Mouse (Mus musculus) forebrain, embryonic 10.5 days (tissue): ENCODE data around the gene Cldn20. TPM values are rescaled to one million over a fixed set of nuclear protein-coding genes. Genes with fewer than 3 reads are reported as not detected.
A peak's percentile ranks its signal among the peaks of the same experiment; 100 is the strongest.

Experiments
- DNase-seq: peaks from one replicate; pipeline ENCODE4 v3.0.0-alpha.2; 2017; ENCODE audit warnings: low spot score; ENCODE audit errors: extremely low spot score
- H3K27ac ChIP-seq: fragments of 300-500 bp; sonication (generic); 2 replicates; pipeline ENCODE4 v1.5.1; 2016; ENCODE audit warnings: mild to moderate bottlenecking
- H3K27me3 ChIP-seq: fragments of 300-500 bp; sonication (generic); 2 replicates; pipeline ENCODE4 v1.6.1; 2016; ENCODE audit warnings: mild to moderate bottlenecking; ENCODE audit not compliant: poor library complexity, severe bottlenecking
- H3K36me3 ChIP-seq: fragments of 300-500 bp; sonication (generic); replicated peaks from 2 replicates; pipeline ENCODE4 v1.6.1; 2016; ENCODE audit warnings: mild to moderate bottlenecking, moderate library complexity
- H3K4me1 ChIP-seq: fragments of 300-500 bp; sonication (generic); 2 replicates; pipeline ENCODE4 v1.6.1; 2016
- H3K4me3 ChIP-seq: fragments of 300-500 bp; sonication (generic); 2 replicates; pipeline ENCODE4 v1.5.1; 2016; ENCODE audit warnings: mild to moderate bottlenecking, moderate library complexity
- H3K9me3 ChIP-seq: fragments of 300-500 bp; sonication (generic); 2 replicates; pipeline ENCODE4 v1.6.1; 2016; ENCODE audit warnings: mild to moderate bottlenecking, moderate library complexity
- WGBS: fragments of 180-500 bp; shearing (Covaris S2); methylation state at CpG from one replicate; pipeline ENCODE4 v1.1.7; 2016; 5-methylcytosine and 5-hydroxymethylcytosine counted together
- polyA plus RNA-seq: library from polyadenylated mRNA; unstranded; fragments of >200 nt; fragmentation: Nextera tagmentation; extraction: Ambion mirVana; gene quantifications from 2 replicates; pipeline ENCODE4 v1.2.1, GENCODE M21; 2016

The Cldn20 gene
- not detected in 2 replicates for polyA plus RNA-seq

DNA sequence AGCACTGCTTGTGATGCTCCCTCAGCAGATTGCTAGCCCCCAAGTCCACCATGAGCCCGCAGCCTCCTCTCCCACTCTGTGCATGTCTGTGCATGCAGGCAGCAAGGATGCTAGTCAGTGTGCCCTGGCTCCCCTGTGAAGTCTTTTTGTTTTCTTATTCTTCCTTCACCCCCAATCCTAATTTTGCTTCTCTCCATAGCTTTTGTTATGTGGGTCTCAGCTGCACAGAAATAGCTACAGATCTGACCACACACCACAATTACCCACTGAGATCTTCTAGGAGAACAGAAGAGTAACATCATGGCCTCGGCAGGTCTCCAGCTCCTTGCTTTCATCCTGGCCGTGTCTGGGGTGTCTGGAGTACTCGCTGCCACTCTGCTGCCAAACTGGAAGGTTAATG is at the start of gene Cldn20:
Cldn20 (plus strand) TSS at position 301 of the 400 bp plus-strand sequence.
- WGBS, result 92% methylated on average over 4 of the region's 4 CpGs
- no peak for DNase-seq
- H3K4me1 ChIP-seq, result no peaks in the 10 kb centered on the region
- no peak within 1 kb of the TSS for H3K4me3 ChIP-seq
- peaks cover 12% of the 10 kb centered on the region for H3K36me3 ChIP-seq
- H3K27me3 ChIP-seq, result no peaks in the 10 kb centered on the region
- H3K27ac ChIP-seq, result no peak within 1 kb of the TSS
- no peaks in the 10 kb centered on the region for H3K9me3 ChIP-seq

DNA sequence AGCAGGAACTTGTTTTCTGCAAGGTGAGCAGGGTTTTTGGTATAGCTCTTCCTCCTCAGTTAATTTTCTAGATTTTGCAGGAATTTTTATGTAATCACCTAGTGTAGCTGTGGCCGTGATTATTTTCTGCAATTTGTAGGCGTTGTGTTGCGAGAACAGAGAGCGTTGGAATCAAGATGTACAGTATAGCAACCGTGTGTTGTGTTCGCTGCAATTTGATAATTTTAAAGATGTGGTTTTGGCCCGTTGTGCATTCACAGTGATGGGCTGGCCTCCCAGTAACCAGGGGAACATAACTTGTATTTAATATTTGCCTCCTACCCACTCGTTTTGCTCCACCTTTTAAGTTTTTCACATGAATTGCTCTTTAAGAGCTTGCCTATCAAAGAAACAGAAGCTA is 49.3 kb upstream of the Cldn20 start:
- Histone ChIP-seq H3K4me1 (0 out of 2 replicates have a peak, but pooled peaks cover 3% of the 10 kb centered on the region), H3K27ac (no peak overlapping the region), H3K27me3 (no peaks in the 10 kb centered on the region), H3K36me3 (no peaks in the 10 kb centered on the region), H3K4me3 (no peak overlapping the region), H3K9me3 (no peaks in the 10 kb centered on the region)
- no peak for DNase-seq
- 89% methylated on average over 8 of the region's 8 CpGs for WGBS

DNA sequence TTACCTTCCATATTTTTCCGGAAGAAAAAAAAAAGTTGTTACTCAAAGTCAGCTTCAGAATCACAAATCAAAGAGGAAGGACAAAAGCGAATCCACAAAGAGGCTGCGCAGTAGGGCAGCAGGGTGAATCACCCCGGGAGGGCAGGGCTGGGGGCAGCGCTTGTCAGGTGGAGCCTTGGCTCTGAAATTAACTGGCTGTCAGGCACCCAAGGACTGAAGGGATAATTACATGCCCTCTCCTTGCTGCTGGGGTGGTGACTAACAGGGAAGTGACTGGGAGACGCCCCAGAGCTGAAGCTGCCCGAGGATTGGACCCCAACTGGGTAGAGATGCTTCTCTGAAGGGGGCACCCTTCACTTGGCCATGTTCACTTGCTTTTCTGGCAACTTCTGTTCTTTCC is 46.5 kb upstream of the Cldn20 start:
- Histone ChIP-seq H3K4me1 (0 out of 2 replicates have a peak, but pooled peaks cover 6% of the 10 kb centered on the region), H3K27ac (no peak overlapping the region), H3K9me3 (no peaks in the 10 kb centered on the region), H3K4me3 (no peak overlapping the region), H3K27me3 (no peaks in the 10 kb centered on the region), H3K36me3 (no peaks in the 10 kb centered on the region)
- WGBS, result 68% methylated on average over 7 of the region's 7 CpGs
- DNase-seq, result no peak

DNA sequence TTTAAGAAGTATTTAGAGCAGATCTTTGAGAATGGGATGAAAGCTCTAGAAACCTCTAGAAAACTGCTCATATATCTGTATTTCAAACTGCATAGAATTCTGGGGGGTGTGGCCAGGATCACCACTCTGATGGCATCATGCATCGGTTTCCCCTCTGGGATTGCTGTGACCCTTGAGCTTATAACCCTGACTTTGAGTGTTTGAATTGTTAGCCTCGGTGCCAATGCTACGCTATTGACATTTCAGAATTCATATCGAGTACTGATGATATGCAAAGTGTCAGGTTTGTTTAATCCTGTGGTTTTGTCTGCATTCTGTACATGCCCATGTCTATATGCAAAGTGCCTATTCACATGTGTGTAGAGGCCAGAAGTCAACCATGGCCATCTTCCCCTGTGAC is 45.1 kb upstream of the Cldn20 start:
- H3K4me1 ChIP-seq, result 0 out of 2 replicates have a peak, but pooled peaks cover 6% of the 10 kb centered on the region
- no peaks in the 10 kb centered on the region for H3K9me3 ChIP-seq
- H3K27me3 ChIP-seq, result no peaks in the 10 kb centered on the region
- no peak overlapping the region for H3K4me3 ChIP-seq
- no peaks in the 10 kb centered on the region for H3K36me3 ChIP-seq
- WGBS, result 96% methylated on average over 4 of the region's 4 CpGs
- H3K27ac ChIP-seq, result no peak overlapping the region
- DNase-seq, result no peak

DNA sequence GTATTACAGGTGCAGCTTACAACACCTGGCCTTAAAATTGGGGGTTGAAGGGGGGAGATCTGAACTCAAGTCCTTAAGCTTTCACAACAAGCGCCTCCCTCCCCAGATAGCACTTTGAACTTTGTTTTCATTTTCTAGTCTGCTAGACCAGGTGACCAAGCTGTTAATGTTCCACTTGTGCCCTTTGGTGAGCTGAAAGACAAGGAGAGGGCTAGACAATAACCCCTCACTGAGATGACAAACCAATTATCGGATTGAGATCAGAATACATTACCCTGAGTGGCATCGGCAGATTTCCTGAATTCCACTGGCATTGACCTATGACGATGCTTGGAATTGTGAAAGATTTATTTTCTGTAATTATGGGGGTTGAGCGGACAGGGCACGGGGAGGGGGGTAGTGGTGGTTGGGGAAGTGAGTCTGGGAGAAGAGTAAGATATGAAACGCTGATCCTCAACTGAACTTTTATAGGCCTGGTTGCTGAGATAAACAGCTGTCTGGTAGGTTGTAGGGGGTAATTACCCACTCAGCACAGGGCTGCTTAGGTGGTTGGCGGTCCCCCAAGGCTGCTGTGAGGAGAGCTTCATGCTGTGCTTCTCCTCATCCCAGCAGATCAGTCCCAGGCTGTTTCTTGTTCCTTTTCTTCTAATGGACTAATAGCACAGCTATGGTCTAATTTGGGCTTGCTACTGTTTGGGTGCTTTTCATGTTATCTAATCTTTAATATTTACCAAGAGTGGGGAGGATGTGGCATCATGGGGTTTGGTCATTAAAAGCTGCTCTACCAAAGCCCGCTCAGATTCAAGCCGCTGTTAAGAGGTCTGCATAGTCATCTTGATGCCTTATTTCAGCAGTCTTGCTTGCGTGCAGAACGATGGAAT is 44.4 kb upstream of the Cldn20 start:
- no peak for DNase-seq
- 0 out of 2 replicates have a peak, but pooled peaks cover 6% of the 10 kb centered on the region for H3K4me1 ChIP-seq
- no peaks in the 10 kb centered on the region for H3K36me3 ChIP-seq
- WGBS, result 79% methylated on average over 12 of the region's 12 CpGs
- no peak overlapping the region for H3K27ac ChIP-seq
- H3K9me3 ChIP-seq, result no peaks in the 10 kb centered on the region
- no peaks in the 10 kb centered on the region for H3K27me3 ChIP-seq
- no peak overlapping the region for H3K4me3 ChIP-seq

DNA sequence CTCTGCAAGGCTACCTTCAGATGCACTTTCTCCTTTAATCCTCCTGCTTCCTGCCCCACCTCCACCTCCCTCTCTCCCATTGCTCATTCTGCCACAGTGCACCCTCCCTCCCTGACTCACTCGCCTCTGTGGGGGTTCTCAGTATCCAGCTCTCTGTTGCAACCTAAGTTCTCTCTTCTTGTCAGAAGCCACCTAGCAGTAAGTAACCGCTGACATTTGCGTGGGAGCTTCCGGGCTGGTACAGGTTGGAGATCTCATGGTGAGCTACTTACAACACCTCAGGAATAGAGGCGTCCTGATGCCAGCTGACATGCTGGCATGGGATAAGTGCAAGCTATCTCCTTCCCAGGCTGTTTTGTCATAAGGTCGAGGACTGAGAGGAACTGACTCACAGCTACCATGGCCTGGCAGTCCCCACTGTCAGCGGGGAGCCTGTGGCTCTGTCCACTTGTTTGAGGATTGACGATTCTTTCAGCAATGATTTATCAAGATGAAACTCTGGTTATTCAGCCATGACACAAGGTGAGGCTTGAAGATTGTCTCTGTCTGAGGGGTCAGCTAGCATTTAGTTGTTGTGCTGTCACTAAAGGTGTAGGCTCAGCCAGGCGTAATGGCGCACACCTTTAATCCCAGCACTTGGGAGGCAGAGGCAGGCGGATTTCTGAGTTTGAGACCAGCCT is 42.0 kb upstream of the Cldn20 start:
- H3K9me3 ChIP-seq, result no peaks in the 10 kb centered on the region
- no peak overlapping the region for H3K4me3 ChIP-seq
- H3K4me1 ChIP-seq, result 0 out of 2 replicates have a peak, but pooled peaks cover 6% of the 10 kb centered on the region
- DNase-seq, result no peak
- H3K36me3 ChIP-seq, result no peaks in the 10 kb centered on the region
- H3K27ac ChIP-seq, result no peak overlapping the region
- no peaks in the 10 kb centered on the region for H3K27me3 ChIP-seq
- WGBS, result 82% methylated on average over 11 of the region's 11 CpGs

DNA sequence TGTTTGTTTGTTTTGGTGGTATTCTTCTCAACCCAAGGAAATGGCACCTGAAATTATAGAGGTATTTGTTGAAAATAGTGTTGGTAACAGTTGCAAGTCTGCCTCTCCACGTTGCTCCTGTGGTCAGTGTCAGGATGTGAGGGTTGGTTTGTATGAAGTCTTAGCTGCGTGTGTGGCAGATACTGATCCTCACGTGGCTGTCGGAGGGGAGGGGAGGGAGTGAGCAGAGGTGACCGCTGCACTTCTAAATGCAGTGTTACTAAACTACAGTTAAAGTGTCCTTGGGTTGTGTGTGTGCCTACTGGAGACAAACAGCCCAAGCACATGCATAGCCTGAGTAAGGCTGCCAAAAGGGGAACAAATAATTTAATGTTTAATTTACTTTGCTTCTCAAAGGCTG is 41.3 kb upstream of the Cldn20 start:
- Histone ChIP-seq H3K9me3 (no peaks in the 10 kb centered on the region), H3K36me3 (no peaks in the 10 kb centered on the region), H3K27ac (no peak overlapping the region), H3K4me3 (no peak overlapping the region), H3K4me1 (0 out of 2 replicates have a peak, but pooled peaks cover 6% of the 10 kb centered on the region), H3K27me3 (no peaks in the 10 kb centered on the region)
- no peak for DNase-seq
- 82% methylated on average over 5 of the region's 5 CpGs for WGBS

DNA sequence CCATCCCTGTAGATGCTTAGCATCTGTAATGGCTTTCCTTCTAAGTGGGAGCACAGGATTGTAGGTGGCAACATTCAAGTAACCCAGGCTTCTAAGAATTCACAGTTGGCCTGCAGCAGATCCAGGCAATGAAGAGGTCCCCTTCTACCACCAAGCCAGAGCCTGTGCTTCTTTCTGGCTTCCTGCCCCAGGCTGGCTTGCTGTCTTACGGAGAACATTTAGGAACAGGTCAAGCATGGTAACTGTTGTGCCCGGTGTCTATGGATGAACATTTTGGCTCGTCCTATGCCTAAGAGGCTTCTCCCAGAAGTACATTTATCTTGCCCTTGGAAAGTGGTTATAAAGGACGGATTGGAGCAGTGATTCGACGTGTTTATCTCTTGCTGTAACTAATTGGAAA is 40.7 kb upstream of the Cldn20 start:
- H3K4me3 ChIP-seq, result no peak overlapping the region
- no peak for DNase-seq

DNA sequence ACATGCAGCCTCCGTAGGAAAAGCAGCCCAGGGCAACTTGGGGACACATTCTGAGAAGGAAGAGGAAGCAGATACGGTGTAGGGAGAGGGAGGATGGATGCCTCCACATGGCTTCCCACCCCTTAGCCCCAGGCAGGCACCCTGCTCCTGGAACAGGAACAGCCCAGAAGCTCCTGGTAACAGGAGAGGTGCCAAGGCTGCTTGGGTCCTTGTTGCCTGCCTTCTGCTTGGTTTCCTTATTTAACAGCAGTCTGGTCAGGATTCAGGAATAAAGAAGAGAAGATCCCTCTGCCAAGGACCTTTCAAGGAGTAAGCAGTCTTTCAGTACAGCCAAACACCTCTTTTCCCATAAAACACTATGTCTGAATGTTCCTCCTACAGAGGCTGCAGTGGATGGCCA is 36.8 kb upstream of the Cldn20 start:
- H3K27me3 ChIP-seq, result no peaks in the 10 kb centered on the region
- no peak overlapping the region for H3K27ac ChIP-seq
- H3K4me1 ChIP-seq, result no peaks in the 10 kb centered on the region
- no peaks in the 10 kb centered on the region for H3K36me3 ChIP-seq
- 84% methylated on average over 2 of the region's 2 CpGs for WGBS
- H3K9me3 ChIP-seq, result no peaks in the 10 kb centered on the region
- no peak overlapping the region for H3K4me3 ChIP-seq
- DNase-seq, result no peak

More for the DNA sequence above, 40.7 kb upstream of the Cldn20 start:
- no peaks in the 10 kb centered on the region for H3K36me3 ChIP-seq
- no peaks in the 10 kb centered on the region for H3K27me3 ChIP-seq
- H3K9me3 ChIP-seq, result no peaks in the 10 kb centered on the region
- 90% methylated on average over 6 of the region's 6 CpGs for WGBS
- no peak overlapping the region for H3K27ac ChIP-seq
- 0 out of 2 replicates have a peak, but pooled peaks cover 6% of the 10 kb centered on the region for H3K4me1 ChIP-seq

DNA sequence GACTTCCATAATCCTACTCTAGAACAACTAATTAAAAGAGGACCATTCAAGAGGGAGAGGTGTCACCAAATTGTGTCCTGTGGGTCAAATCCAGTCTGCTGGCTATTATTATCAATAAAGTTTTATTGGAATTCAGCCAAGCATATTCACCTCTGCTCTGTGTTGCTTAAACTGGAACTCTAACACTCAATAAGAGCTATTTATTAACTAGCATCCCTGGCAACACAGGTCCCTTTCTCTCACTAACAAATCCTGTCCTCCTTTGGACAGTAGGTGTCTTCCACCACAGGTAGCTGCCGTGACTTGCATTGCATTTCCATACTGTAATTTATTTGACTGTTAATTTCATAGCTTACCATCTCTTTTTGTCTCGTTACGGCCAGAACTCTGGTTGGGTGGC is 36.3 kb upstream of the Cldn20 start:
- H3K9me3 ChIP-seq, result no peaks in the 10 kb centered on the region
- H3K4me3 ChIP-seq, result no peak overlapping the region
- DNase-seq, result no peak
- no peak overlapping the region for H3K27ac ChIP-seq
- no peaks in the 10 kb centered on the region for H3K36me3 ChIP-seq
- H3K27me3 ChIP-seq, result no peaks in the 10 kb centered on the region
- no peaks in the 10 kb centered on the region for H3K4me1 ChIP-seq
- WGBS, result 93% methylated on average over 3 of the region's 3 CpGs

DNA sequence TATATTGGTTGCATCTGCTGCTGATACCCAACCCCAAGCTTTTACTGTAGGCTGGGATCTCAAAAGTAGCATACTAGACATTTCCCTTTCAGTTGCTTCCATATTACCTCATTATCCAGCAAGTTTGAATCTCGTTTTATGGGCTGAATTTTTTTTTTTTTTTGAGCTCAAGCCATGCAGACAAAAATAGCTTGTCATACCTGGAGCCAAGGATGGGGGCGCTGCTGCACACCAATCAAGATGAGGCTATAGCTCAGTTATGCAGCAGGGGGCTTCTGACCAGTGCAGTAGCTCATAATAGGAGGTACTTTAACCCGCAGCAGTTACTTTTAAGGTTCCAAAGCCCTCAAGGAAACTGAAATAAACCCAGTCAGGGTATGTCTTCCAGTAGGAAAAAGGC is 34.3 kb upstream of the Cldn20 start:
- no peak overlapping the region for H3K27ac ChIP-seq
- peak; percentile 45 for DNase-seq
- H3K36me3 ChIP-seq, result no peaks in the 10 kb centered on the region
- H3K27me3 ChIP-seq, result no peaks in the 10 kb centered on the region
- 27% methylated on average over 3 of the region's 3 CpGs for WGBS
- H3K4me3 ChIP-seq, result no peak overlapping the region
- no peaks in the 10 kb centered on the region for H3K4me1 ChIP-seq
- no peaks in the 10 kb centered on the region for H3K9me3 ChIP-seq

DNA sequence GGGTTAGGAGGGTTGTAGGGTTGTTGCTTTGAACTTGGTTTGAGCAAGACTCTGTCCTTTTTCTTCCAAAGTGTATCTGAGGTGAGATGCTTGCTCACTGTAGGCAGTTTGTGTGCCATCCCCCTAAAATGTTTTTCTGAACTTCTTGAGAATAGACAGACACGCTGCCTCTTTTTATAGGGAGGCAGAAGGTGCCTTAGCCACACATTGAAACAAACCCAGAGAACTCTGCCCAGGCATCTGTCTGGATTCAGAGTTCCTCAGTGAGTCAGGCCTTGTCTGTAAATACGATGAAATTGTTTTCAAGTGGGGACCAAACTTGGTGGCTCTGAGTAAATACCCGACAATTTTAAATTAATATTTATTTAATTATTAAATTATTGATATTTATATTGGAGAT is 33.8 kb upstream of the Cldn20 start:
- DNase-seq, result no peak
- H3K27me3 ChIP-seq, result no peaks in the 10 kb centered on the region
- no peaks in the 10 kb centered on the region for H3K4me1 ChIP-seq
- no peak overlapping the region for H3K4me3 ChIP-seq
- no peak overlapping the region for H3K27ac ChIP-seq
- 91% methylated on average over 3 of the region's 3 CpGs for WGBS
- H3K9me3 ChIP-seq, result no peaks in the 10 kb centered on the region
- H3K36me3 ChIP-seq, result no peaks in the 10 kb centered on the region

DNA sequence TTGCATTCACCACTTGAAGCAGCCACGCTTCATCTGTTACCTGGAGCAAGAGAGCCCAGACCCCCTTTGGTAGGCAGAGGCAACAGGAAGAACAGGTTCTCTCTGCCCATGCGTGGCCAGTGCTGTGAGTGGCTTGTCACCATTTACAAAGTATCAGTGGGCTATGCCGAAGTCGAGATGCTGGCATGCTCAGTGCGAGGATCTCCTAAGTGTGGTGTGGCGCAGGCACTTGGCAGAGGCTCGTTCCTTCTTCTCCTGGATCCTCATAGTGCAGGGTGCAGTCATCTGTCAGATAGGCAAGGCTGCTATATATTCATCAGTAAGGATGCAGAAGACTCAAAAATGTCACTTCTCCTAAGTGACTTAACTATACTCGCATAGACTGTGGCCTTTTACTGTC is 32.9 kb upstream of the Cldn20 start:
- no peak for DNase-seq
- Histone ChIP-seq H3K27ac (no peak overlapping the region), H3K4me3 (no peak overlapping the region), H3K27me3 (no peaks in the 10 kb centered on the region), H3K4me1 (no peaks in the 10 kb centered on the region), H3K9me3 (no peaks in the 10 kb centered on the region), H3K36me3 (no peaks in the 10 kb centered on the region)
- WGBS, result 94% methylated on average over 8 of the region's 8 CpGs
